Mouse (Mus musculus) heart, embryonic 16.5 days (tissue): ENCODE measurements at regions not wholly inside any gene's neighbourhood (a gene's known extent, or its start where the extent isn't known, plus 50 kb on each side); places are given as distances from the start of the nearest gene placed in this dataset.

Source experiments
- ATAC-seq: fragments of 200-750 bp; cut with Nextera tagmentation; replicated peaks from 2 replicates; pipeline ENCODE4 v1.8.0; 2017; ENCODE audit warnings: moderate number of reproducible peaks; ENCODE audit not compliant: insufficient read depth, low FRiP score; ENCODE audit errors: extremely low read depth
- H3K27ac ChIP-seq: fragments of 300-500 bp; sonication (generic); 2 replicates; pipeline ENCODE4 v1.5.1; 2014; ENCODE audit warnings: mild to moderate bottlenecking, low read length, control low read depth, moderate library complexity
- H3K27me3 ChIP-seq: fragments of 300-500 bp; sonication (generic); 2 replicates; pipeline ENCODE4 v1.6.1; 2014; ENCODE audit warnings: low read length, mixed read lengths; ENCODE audit not compliant: control insufficient read depth, insufficient read depth
- H3K36me3 ChIP-seq: fragments of 300-500 bp; sonication (generic); 2 replicates; pipeline ENCODE4 v1.6.1; 2014; ENCODE audit not compliant: control insufficient read depth, insufficient read depth
- H3K4me1 ChIP-seq: fragments of 300-500 bp; sonication (generic); 2 replicates; pipeline ENCODE4 v1.6.1; 2014; ENCODE audit warnings: low read length, mixed read lengths; ENCODE audit not compliant: control insufficient read depth, insufficient read depth
- H3K4me2 ChIP-seq: fragments of 300-500 bp; sonication (generic); 2 replicates; pipeline ENCODE4 v1.6.1; 2014; ENCODE audit warnings: low read depth, mild to moderate bottlenecking, control low read depth, low read length
- H3K4me3 ChIP-seq: fragments of 300-500 bp; sonication (generic); 2 replicates; pipeline ENCODE4 v1.5.1; 2014; ENCODE audit warnings: mild to moderate bottlenecking, control low read depth, low read length
- H3K9ac ChIP-seq: fragments of 300-500 bp; sonication (generic); 2 replicates; pipeline ENCODE4 v1.6.1; 2014; ENCODE audit warnings: low read length, control low read depth
- H3K9me3 ChIP-seq: fragments of 300-500 bp; sonication (generic); replicated peaks from 2 replicates; pipeline ENCODE4 v1.6.1; 2016; ENCODE audit warnings: low read length; ENCODE audit not compliant: control insufficient read depth
- WGBS: fragments of 180-500 bp; shearing (Covaris S2); extraction: QIAGEN DNeasy Blood & Tissue Kit; methylation state at CpG from one replicate; pipeline ENCODE4 v1.1.7; 2014; 5-methylcytosine and 5-hydroxymethylcytosine counted together

GRCm38 (mm10) chr13:116709671-116710070 is 315.7 kb downstream of the Parp8 start:
- Histone ChIP-seq H3K9ac (no peak overlapping the region), H3K4me1 (peaks cover 3% of the 10 kb centered on the region; the same call in 1 of the 2 replicates), H3K27ac (no peak overlapping the region), H3K4me3 (no peak overlapping the region), H3K4me2 (no peak overlapping the region), H3K36me3 (no peaks in the 10 kb centered on the region), H3K27me3 (peaks cover 49% of the 10 kb centered on the region), H3K9me3 (no peaks in the 10 kb centered on the region)
- ATAC-seq = no peak
- WGBS = 37% methylated on average over 7 of the region's 7 CpGs

DNA sequence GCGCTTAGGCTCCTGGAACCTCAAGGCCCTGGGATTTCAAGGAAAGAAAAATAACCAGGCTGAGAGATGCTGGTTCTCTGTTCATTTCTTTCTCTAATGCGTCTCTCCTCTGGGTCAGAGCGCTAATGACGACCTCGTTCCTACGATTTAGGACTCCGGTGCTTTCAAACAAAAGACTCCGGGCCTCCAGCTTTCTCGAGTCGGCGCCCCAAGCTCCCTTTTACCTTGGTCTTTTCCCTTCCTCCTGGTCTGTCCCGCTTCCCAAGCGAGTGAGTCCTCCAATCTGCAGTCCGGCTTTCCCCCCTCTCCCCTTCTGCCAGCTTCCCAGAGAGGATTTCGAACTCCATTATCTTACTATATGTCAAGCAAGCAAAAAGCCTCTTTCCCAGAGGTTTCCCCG is 316.5 kb downstream of the Parp8 start:
- H3K4me1 ChIP-seq = peaks cover 3% of the 10 kb centered on the region; the same call in 1 of the 2 replicates
- H3K9ac ChIP-seq = no peak overlapping the region
- H3K4me3 ChIP-seq = peak overlapping the region; percentile 17; the same call in 1 of the 2 replicates
- 4% methylated on average over 16 of the region's 16 CpGs for WGBS
- H3K27ac ChIP-seq = no peak overlapping the region
- no peak for ATAC-seq
- no peaks in the 10 kb centered on the region for H3K9me3 ChIP-seq
- peaks cover 51% of the 10 kb centered on the region for H3K27me3 ChIP-seq
- no peaks in the 10 kb centered on the region for H3K36me3 ChIP-seq
- H3K4me2 ChIP-seq = peak overlapping the region; percentile 34

DNA sequence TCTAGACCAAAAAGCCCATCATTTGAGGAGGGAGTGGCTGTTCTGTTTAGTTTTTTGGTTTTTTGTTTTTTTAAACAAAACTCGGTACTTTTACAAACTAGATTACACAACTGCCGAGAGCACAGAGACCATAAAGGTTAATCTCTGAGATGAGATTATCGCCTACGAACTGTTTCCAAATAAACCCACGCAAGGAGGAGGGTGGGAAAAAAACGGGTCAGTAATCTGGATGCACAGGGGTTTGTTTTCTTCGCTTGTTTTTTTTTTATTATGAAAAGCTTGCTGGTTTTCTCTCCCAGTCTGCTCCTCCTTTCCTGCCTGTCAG is 316.9 kb downstream of the Parp8 start:
- peak overlapping the region; percentile 17; the same call in 1 of the 2 replicates for H3K4me3 ChIP-seq
- H3K9ac ChIP-seq = no peak overlapping the region
- ATAC-seq = no peak
- H3K9me3 ChIP-seq = no peaks in the 10 kb centered on the region
- H3K4me2 ChIP-seq = peak overlapping the region; percentile 34
- WGBS = 3% methylated on average over 7 of the region's 7 CpGs
- peaks cover 55% of the 10 kb centered on the region for H3K27me3 ChIP-seq
- no peaks in the 10 kb centered on the region for H3K36me3 ChIP-seq
- no peak overlapping the region for H3K27ac ChIP-seq
- peaks cover 3% of the 10 kb centered on the region; the same call in 1 of the 2 replicates for H3K4me1 ChIP-seq

- peaks cover 55% of the 10 kb centered on the region for H3K27me3 ChIP-seq
- H3K4me3 ChIP-seq = peak overlapping the region; percentile 30
- H3K27ac ChIP-seq = no peak overlapping the region
- ATAC-seq = no peak
- no peak overlapping the region for H3K9ac ChIP-seq
- H3K9me3 ChIP-seq = no peaks in the 10 kb centered on the region
- no peaks in the 10 kb centered on the region for H3K36me3 ChIP-seq
- H3K4me2 ChIP-seq = peak overlapping the region; percentile 47; the same call in 1 of the 2 replicates
- WGBS = 8% methylated on average over 20 of the region's 20 CpGs
- peaks cover 3% of the 10 kb centered on the region; the same call in 1 of the 2 replicates for H3K4me1 ChIP-seq
These were observed 317.5 kb downstream of the Parp8 start for GRCm38 (mm10) chr13:116707621-116708455.

- peaks cover 55% of the 10 kb centered on the region for H3K27me3 ChIP-seq
- no peak overlapping the region for H3K4me3 ChIP-seq
- H3K27ac ChIP-seq = no peak overlapping the region
- no peak overlapping the region for H3K4me2 ChIP-seq
- H3K4me1 ChIP-seq = peaks cover 3% of the 10 kb centered on the region; the same call in 1 of the 2 replicates
- ATAC-seq = no peak
- H3K36me3 ChIP-seq = no peaks in the 10 kb centered on the region
- WGBS = 16% methylated on average over 18 of the region's 18 CpGs
- no peak overlapping the region for H3K9ac ChIP-seq
- no peaks in the 10 kb centered on the region for H3K9me3 ChIP-seq
These were observed 318.7 kb downstream of the Parp8 start for GRCm38 (mm10) chr13:116706401-116707330.

- no peak; the same call in 1 of the 2 replicates for ATAC-seq
- WGBS = 2% methylated on average over 39 of the region's 39 CpGs
- no peak overlapping the region for H3K9ac ChIP-seq
- peaks cover 54% of the 10 kb centered on the region for H3K27me3 ChIP-seq
- H3K36me3 ChIP-seq = no peaks in the 10 kb centered on the region
- H3K4me3 ChIP-seq = peak overlapping the region; percentile 36
- H3K27ac ChIP-seq = no peak overlapping the region
- no peaks in the 10 kb centered on the region for H3K9me3 ChIP-seq
- H3K4me2 ChIP-seq = peak overlapping the region; percentile 59
- no peaks in the 10 kb centered on the region for H3K4me1 ChIP-seq
These were observed 319.5 kb downstream of the Parp8 start for GRCm38 (mm10) chr13:116705611-116706386.

- Histone ChIP-seq H3K9me3 (no peaks in the 10 kb centered on the region; the same call in 1 of the 2 replicates), H3K4me1 (peaks cover 3% of the 10 kb centered on the region; the same call in 1 of the 2 replicates), H3K4me3 (no peak overlapping the region), H3K9ac (no peak overlapping the region), H3K36me3 (no peaks in the 10 kb centered on the region), H3K4me2 (no peak overlapping the region), H3K27ac (no peak overlapping the region), H3K27me3 (no peaks in the 10 kb centered on the region)
- no peak for ATAC-seq
These were observed 336.6 kb downstream of the Parp8 start for GRCm38 (mm10) chr13:116688714-116689113.
